Mouse (Mus musculus) forebrain, embryonic 12.5 days (tissue): ENCODE results near the gene Tex13c2. TPM values are rescaled to one million over a fixed set of nuclear protein-coding genes. Genes with fewer than 3 reads are reported as not detected.

Source experiments
- ATAC-seq: fragments of 200-750 bp; cut with Nextera tagmentation; 2 replicates; pipeline ENCODE4 v1.8.0; 2017; ENCODE audit warnings: moderate TSS enrichment; ENCODE audit not compliant: low FRiP score
- H3K27ac ChIP-seq: fragments of 300-500 bp; sonication (generic); 2 replicates; pipeline ENCODE4 v1.5.1; 2016; ENCODE audit warnings: mild to moderate bottlenecking
- H3K27me3 ChIP-seq: fragments of 300-500 bp; sonication (generic); 2 replicates; pipeline ENCODE4 v1.6.1; 2016; ENCODE audit warnings: mild to moderate bottlenecking
- H3K36me3 ChIP-seq: fragments of 300-500 bp; sonication (generic); replicated peaks from 2 replicates; pipeline ENCODE4 v1.6.1; 2016; ENCODE audit warnings: mild to moderate bottlenecking
- H3K4me1 ChIP-seq: fragments of 300-500 bp; sonication (generic); 2 replicates; pipeline ENCODE4 v1.6.1; 2016
- H3K4me2 ChIP-seq: fragments of 300-500 bp; sonication (generic); 2 replicates; pipeline ENCODE4 v1.6.1; 2016; ENCODE audit warnings: mild to moderate bottlenecking, moderate library complexity
- H3K4me3 ChIP-seq: fragments of 300-500 bp; sonication (generic); replicated peaks from 2 replicates; pipeline ENCODE4 v1.5.1; 2016; ENCODE audit warnings: mild to moderate bottlenecking
- H3K9ac ChIP-seq: fragments of 300-500 bp; sonication (generic); 2 replicates; pipeline ENCODE4 v1.6.1; 2016; ENCODE audit warnings: mild to moderate bottlenecking
- H3K9me3 ChIP-seq: fragments of 300-500 bp; sonication (generic); 2 replicates; pipeline ENCODE4 v1.6.1; 2016
- WGBS: fragments of 180-500 bp; shearing (Covaris S2); methylation state at CpG from one replicate; pipeline ENCODE4 v1.1.7; 2016; 5-methylcytosine and 5-hydroxymethylcytosine counted together
- polyA plus RNA-seq: library from polyadenylated mRNA; unstranded; fragments of >200 nt; fragmentation: Nextera tagmentation; extraction: Ambion mirVana; gene quantifications from 2 replicates; pipeline ENCODE4 v1.2.1, GENCODE M21; 2016

Tex13c2 gene
- polyA plus RNA-seq, result not detected in 2 replicates

GRCm38 (mm10) chrX:42489446-42489845 lies at the start of gene Tex13c2:
TSS of gene Tex13c2 (plus strand) at chrX:42489691.
- WGBS, result 90% methylated on average over 16 of the region's 16 CpGs
- no peaks in the 10 kb centered on the region for H3K4me1 ChIP-seq
- H3K4me2 ChIP-seq, result no peak within 1 kb of the TSS
- H3K27me3 ChIP-seq, result no peaks in the 10 kb centered on the region
- H3K9me3 ChIP-seq, result 0 out of 2 replicates have a peak, but pooled peaks cover 6% of the 10 kb centered on the region
- no peaks in the 10 kb centered on the region for H3K36me3 ChIP-seq
- no peak within 1 kb of the TSS for H3K4me3 ChIP-seq
- no peak within 1 kb of the TSS for H3K9ac ChIP-seq
- ATAC-seq, result no peak
- no peak within 1 kb of the TSS for H3K27ac ChIP-seq

GRCm38 (mm10) chrX:42450305-42450704 lies 39.2 kb upstream of the Tex13c2 start:
- no peak overlapping the region for H3K4me3 ChIP-seq
- no peak overlapping the region for H3K9ac ChIP-seq
- no peak overlapping the region for H3K4me2 ChIP-seq
- no peaks in the 10 kb centered on the region for H3K9me3 ChIP-seq
- no peaks in the 10 kb centered on the region for H3K36me3 ChIP-seq
- no peaks in the 10 kb centered on the region for H3K4me1 ChIP-seq
- no peak overlapping the region for H3K27ac ChIP-seq
- no peaks in the 10 kb centered on the region for H3K27me3 ChIP-seq
- WGBS, result 76% methylated on average over 1 of the region's 1 CpGs
- no peak for ATAC-seq

- no peak for ATAC-seq
- no peak overlapping the region for H3K9ac ChIP-seq
- WGBS, result 100% methylated on average over 1 of the region's 1 CpGs
Measured at GRCm38 (mm10) chrX:42453001-42453400, 36.5 kb upstream of the Tex13c2 start.

GRCm38 (mm10) chrX:42454533-42454932 lies 35.0 kb upstream of the Tex13c2 start:
- no peak for ATAC-seq

More at GRCm38 (mm10) chrX:42453001-42453400, 36.5 kb upstream of the Tex13c2 start:
- Histone ChIP-seq H3K4me1 (no peaks in the 10 kb centered on the region), H3K27me3 (no peaks in the 10 kb centered on the region), H3K4me3 (no peak overlapping the region), H3K4me2 (no peak overlapping the region), H3K36me3 (no peaks in the 10 kb centered on the region), H3K9me3 (no peaks in the 10 kb centered on the region), H3K27ac (no peak overlapping the region)

GRCm38 (mm10) chrX:42490336-42490735 lies 845 bp downstream of the Tex13c2 start:
- Histone ChIP-seq H3K27ac (no peak overlapping the region), H3K36me3 (no peaks in the 10 kb centered on the region), H3K4me1 (no peaks in the 10 kb centered on the region), H3K9me3 (0 out of 2 replicates have a peak, but pooled peaks cover 6% of the 10 kb centered on the region), H3K27me3 (no peaks in the 10 kb centered on the region), H3K4me2 (no peak overlapping the region), H3K9ac (no peak overlapping the region), H3K4me3 (no peak overlapping the region)
- ATAC-seq, result no peak
- WGBS, result 96% methylated on average over 8 of the region's 8 CpGs

More at GRCm38 (mm10) chrX:42454533-42454932, 35.0 kb upstream of the Tex13c2 start:
- H3K9me3 ChIP-seq, result no peaks in the 10 kb centered on the region
- H3K27ac ChIP-seq, result no peak overlapping the region
- 83% methylated on average over 7 of the region's 7 CpGs for WGBS
- no peaks in the 10 kb centered on the region for H3K27me3 ChIP-seq
- H3K36me3 ChIP-seq, result no peaks in the 10 kb centered on the region
- H3K9ac ChIP-seq, result no peak overlapping the region
- H3K4me3 ChIP-seq, result no peak overlapping the region
- no peak overlapping the region for H3K4me2 ChIP-seq
- no peaks in the 10 kb centered on the region for H3K4me1 ChIP-seq

- H3K9ac ChIP-seq, result no peak overlapping the region
- H3K4me1 ChIP-seq, result no peaks in the 10 kb centered on the region
- no peak overlapping the region for H3K4me3 ChIP-seq
- no peaks in the 10 kb centered on the region for H3K36me3 ChIP-seq
- H3K27ac ChIP-seq, result no peak overlapping the region
- no peaks in the 10 kb centered on the region for H3K27me3 ChIP-seq
- no peak overlapping the region for H3K4me2 ChIP-seq
- no peak for ATAC-seq
- no peaks in the 10 kb centered on the region for H3K9me3 ChIP-seq
Measured at GRCm38 (mm10) chrX:42500538-42500937, 11.0 kb downstream of the Tex13c2 start.

GRCm38 (mm10) chrX:42502291-42503043 lies 13.0 kb downstream of the Tex13c2 start, which contains the start of gene Sh2d1a:
TSS of gene Sh2d1a (plus strand) at chrX:42502453.
- 71% methylated on average over 13 of the region's 13 CpGs for WGBS
- Histone ChIP-seq H3K27me3 (no peaks in the 10 kb centered on the region), H3K4me1 (no peaks in the 10 kb centered on the region), H3K9me3 (no peaks in the 10 kb centered on the region), H3K4me3 (no peak within 1 kb of the TSS), H3K4me2 (no peak within 1 kb of the TSS), H3K36me3 (no peaks in the 10 kb centered on the region), H3K9ac (no peak within 1 kb of the TSS), H3K27ac (no peak within 1 kb of the TSS)
- ATAC-seq, result no peak

GRCm38 (mm10) chrX:42511105-42511504 lies 21.6 kb downstream of the Tex13c2 start:
- H3K27me3 ChIP-seq, result no peaks in the 10 kb centered on the region
- no peak for ATAC-seq
- no peaks in the 10 kb centered on the region for H3K36me3 ChIP-seq
- H3K4me2 ChIP-seq, result no peak overlapping the region
- no peak overlapping the region for H3K9ac ChIP-seq
- H3K9me3 ChIP-seq, result no peaks in the 10 kb centered on the region
- H3K4me3 ChIP-seq, result no peak overlapping the region
- WGBS, result 79% methylated on average over 2 of the region's 2 CpGs
- no peak overlapping the region for H3K27ac ChIP-seq
- no peaks in the 10 kb centered on the region for H3K4me1 ChIP-seq

- no peak for ATAC-seq
- no peak overlapping the region for H3K4me2 ChIP-seq
- no peaks in the 10 kb centered on the region for H3K9me3 ChIP-seq
- H3K4me1 ChIP-seq, result no peaks in the 10 kb centered on the region
- no peak overlapping the region for H3K9ac ChIP-seq
- no peak overlapping the region for H3K4me3 ChIP-seq
- no peaks in the 10 kb centered on the region for H3K27me3 ChIP-seq
- no peak overlapping the region for H3K27ac ChIP-seq
- H3K36me3 ChIP-seq, result no peaks in the 10 kb centered on the region
Measured at GRCm38 (mm10) chrX:42512567-42512966, 23.1 kb downstream of the Tex13c2 start.

GRCm38 (mm10) chrX:42522868-42523267 lies 33.4 kb downstream of the Tex13c2 start:
- Histone ChIP-seq H3K4me1 (no peaks in the 10 kb centered on the region), H3K36me3 (no peaks in the 10 kb centered on the region), H3K27me3 (no peaks in the 10 kb centered on the region), H3K27ac (no peak overlapping the region), H3K9me3 (no peaks in the 10 kb centered on the region), H3K9ac (no peak overlapping the region), H3K4me2 (no peak overlapping the region), H3K4me3 (no peak overlapping the region)
- ATAC-seq, result no peak
- 83% methylated on average over 2 of the region's 2 CpGs for WGBS

- H3K4me2 ChIP-seq, result no peak overlapping the region
- no peak for ATAC-seq
- H3K4me1 ChIP-seq, result no peaks in the 10 kb centered on the region
- H3K36me3 ChIP-seq, result no peaks in the 10 kb centered on the region
- H3K27ac ChIP-seq, result no peak overlapping the region
- 67% methylated on average over 4 of the region's 4 CpGs for WGBS
- no peaks in the 10 kb centered on the region for H3K9me3 ChIP-seq
- H3K4me3 ChIP-seq, result no peak overlapping the region
- no peak overlapping the region for H3K9ac ChIP-seq
- H3K27me3 ChIP-seq, result no peaks in the 10 kb centered on the region
Measured at GRCm38 (mm10) chrX:42530703-42531102, 41.2 kb downstream of the Tex13c2 start.

- Histone ChIP-seq H3K9ac (no peak overlapping the region), H3K4me3 (no peak overlapping the region), H3K27ac (peak overlapping the region; percentile 63), H3K4me2 (peak overlapping the region; percentile 24; the same call in 1 of the 2 replicates), H3K9me3 (no peaks in the 10 kb centered on the region), H3K36me3 (no peaks in the 10 kb centered on the region), H3K4me1 (peaks cover 3% of the 10 kb centered on the region; the same call in 1 of the 2 replicates), H3K27me3 (no peaks in the 10 kb centered on the region)
- ATAC-seq, result peak; percentile 87
- 24% methylated on average over 3 of the region's 3 CpGs for WGBS
Measured at GRCm38 (mm10) chrX:42540030-42540755, 50.7 kb downstream of the Tex13c2 start.
